Mouse (Mus musculus) spleen, adult 2 months (tissue): ENCODE results near the gene Cers5.

Experiments used
- CTCF ChIP-seq: fragments of 200-500 bp; IDR thresholded peaks from 2 replicates; pipeline ENCODE4 v1.5.1; 2011; ENCODE audit warnings: mild to moderate bottlenecking, inconsistent platforms; ENCODE audit not compliant: insufficient read depth, insufficient read length, insufficient replicate concordance; ENCODE audit errors: extremely low read depth
- POLR2A ChIP-seq: fragments of 200-500 bp; IDR thresholded peaks from 2 replicates; pipeline ENCODE4 v1.6.1; 2011; ENCODE audit warnings: low read depth, low read length, inconsistent platforms

GRCm38 (mm10) chr15:99704041-99704681 lies 68.5 kb downstream of the Cers5 start:
- no peak for TF ChIP-seq POLR2A
- no peak for TF ChIP-seq CTCF
